Mouse (Mus musculus) fat pad, adult 2 months (tissue): ENCODE results near the gene Mllt3.

Experiments
- DNase-seq: peaks from one replicate; pipeline ENCODE4 v3.0.0-alpha.2; 2011; ENCODE audit warnings: low read depth, low spot score; ENCODE audit errors: extremely low read depth

Gene Mllt3

DNA sequence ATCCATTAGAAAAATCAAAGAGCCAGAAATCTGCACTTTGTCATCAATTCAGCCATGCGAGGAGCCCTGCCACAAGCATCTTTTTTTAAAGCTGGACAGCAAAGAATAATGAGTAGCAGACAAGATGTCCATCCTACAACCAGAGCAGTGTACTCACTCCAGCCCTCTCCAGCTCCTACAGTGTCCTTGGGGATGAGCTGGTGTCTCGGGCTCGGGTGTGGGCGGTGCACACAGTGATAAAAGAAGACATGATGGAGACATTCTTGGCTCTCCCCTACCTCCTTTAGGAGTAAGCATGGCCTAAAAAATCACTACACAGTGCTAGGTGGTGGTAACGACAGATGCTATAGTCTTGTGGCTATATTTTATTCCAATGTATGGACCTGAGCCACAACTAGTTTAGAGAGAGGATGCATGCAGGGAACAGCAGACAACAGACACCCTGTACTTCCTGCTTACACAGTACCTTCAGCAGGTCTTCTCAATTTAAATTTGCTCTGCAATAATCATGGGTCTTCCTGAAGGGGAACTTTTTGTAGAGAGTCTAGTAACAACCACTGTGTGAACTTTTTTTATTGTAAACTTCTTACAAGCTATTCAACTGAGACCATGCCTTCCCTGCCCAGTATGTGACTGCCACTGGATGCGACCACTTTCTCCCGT lies 78.6 kb downstream of the Mllt3 start:
- no peak for DNase-seq

DNA sequence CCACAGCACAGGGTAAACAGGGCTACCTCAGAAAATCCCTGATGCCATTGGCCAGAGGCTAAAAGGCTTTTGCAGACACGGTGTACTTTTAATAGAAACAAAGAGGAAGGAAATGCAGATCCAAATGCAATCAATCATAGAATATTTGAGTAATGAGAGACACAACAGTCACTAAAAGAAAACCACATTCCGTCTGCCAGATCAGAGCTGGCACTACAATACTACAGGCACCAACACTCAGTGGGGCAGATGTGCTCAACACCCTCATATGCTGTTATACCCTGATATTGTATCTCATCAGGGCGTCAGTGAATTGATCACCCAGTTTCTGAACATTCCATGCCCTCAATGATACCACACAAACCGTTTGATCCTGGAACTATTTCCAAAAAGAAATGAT lies 79.4 kb downstream of the Mllt3 start:
- DNase-seq, result no peak

DNA sequence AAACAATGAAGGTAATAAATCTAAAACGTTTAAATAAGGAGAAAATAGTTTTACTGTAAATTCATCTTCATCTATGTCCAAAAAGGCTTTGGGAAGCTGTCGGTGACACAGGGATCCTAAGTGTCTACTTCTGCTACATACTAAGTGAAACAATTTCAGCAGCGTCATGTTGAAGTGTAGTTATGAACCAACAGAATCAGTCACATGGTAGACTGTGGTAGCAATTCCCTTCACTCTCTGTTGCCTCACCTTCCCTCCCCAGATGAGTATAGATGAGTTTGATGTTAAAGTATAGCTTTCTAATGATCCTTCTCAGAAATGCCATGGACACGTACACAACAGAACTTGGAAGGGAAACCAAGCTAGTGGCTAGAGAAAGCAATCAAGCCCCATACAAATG lies 79.9 kb downstream of the Mllt3 start:
- DNase-seq, result no peak

DNA sequence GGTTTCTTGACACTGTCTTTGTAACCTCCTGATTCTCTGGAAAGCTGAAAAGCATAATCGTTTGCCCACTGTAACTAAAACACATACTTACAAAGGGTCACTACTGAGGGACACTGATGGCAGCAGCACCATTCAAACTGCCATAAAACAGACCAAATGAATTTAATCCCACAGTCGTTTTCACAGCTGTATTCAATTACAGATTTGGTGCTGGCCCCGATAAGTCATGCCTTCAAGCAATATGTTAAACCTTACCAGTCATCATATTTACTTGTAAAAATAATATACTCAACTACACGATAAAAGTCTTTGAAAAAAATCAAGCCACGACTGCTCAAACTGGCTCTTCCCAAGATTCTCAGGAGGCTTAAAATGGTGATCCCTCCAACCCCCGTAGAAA lies 83.7 kb downstream of the Mllt3 start:
- DNase-seq, result no peak

DNA sequence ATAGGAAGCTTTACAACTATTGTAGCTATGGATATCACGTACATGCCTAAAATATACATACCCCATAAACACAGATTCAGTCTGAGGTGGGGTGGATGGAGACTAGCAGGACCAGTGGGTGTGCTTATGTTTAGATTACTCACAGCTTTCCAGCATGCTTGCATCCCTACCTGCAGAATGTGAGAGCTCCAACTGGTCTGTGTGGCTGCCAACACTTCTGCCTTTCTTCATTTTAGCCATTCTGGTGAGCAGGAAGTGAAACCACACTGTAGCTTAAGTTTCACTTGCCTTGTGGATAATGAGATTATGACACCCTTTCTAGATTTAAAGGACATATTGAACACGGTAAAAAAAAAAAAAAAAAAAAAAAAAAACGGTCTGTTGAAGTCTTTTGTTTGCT lies 88.8 kb downstream of the Mllt3 start:
- DNase-seq, result no peak

DNA sequence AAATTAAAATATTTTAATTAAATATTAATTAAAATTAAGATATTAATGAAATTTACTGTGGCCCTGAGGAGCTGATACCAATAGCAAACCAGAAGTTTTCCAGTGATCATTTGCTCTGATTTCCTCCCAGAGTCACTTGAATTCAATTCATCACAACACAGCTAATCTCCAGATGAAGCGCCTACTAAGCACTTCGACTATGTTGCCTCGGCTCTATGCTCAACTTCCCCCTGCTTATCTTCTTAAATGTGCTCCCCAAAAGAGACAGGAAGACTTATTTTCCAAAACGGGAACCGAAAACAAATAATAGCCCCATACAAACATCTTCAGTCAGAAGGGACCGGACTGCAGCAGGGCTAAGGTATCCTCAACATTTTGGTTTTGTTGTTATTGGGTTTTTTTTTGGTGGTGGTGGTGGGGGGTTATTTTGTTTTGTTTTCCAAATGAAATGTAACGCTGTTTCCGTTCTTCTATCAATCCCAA lies 90.2 kb downstream of the Mllt3 start:
- DNase-seq, result no peak

DNA sequence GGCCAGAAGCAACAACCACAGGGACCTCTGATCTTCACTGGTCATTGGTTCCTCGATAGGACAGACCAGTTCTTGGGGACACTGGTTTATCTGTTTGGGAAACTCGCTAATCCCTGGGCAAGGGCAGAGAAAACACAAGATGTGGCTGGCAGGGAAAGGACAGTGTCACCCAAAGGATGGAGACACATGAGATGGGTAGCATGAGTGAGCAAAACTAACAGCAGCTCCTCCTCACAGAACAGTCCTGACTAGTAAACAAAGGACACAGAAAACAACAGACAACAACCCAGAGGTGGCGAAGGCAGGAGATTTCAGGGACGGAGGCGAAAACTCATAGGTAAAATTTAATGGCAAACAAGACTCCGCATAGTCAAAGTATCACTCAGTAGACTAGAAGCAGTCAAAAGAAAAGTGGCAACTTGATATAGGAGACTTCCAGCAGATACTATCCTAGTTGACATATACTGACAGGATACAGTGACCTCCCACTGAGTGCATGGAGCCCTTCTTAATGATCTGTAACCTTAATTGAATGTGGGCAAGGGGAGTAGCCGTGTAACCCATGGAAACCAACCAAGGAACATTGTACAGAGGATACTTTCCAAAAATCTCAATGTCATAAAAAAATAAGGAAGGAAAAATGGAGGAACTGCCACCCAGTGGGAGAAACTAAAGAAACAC lies 93.5 kb downstream of the Mllt3 start:
- no peak for DNase-seq

DNA sequence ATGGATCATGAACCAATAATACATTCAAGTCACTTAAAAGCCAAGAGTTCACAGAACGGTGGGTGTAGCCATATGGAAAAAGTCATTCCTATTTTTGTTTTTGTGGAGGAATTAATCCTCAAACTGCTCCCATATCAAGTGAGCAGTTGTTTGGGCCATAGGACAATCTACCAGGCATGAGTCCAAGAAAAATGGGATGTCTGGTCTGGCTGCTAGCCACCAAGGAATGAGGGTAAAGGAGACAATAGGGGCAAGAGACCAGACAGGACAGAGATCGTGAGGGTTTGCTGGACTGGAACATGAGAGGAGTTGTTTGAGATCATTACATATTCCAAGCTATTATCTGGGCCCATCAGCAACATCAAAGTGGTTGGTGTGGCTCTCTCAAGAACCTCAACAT lies 96.8 kb downstream of the Mllt3 start:
- DNase-seq, result no peak

DNA sequence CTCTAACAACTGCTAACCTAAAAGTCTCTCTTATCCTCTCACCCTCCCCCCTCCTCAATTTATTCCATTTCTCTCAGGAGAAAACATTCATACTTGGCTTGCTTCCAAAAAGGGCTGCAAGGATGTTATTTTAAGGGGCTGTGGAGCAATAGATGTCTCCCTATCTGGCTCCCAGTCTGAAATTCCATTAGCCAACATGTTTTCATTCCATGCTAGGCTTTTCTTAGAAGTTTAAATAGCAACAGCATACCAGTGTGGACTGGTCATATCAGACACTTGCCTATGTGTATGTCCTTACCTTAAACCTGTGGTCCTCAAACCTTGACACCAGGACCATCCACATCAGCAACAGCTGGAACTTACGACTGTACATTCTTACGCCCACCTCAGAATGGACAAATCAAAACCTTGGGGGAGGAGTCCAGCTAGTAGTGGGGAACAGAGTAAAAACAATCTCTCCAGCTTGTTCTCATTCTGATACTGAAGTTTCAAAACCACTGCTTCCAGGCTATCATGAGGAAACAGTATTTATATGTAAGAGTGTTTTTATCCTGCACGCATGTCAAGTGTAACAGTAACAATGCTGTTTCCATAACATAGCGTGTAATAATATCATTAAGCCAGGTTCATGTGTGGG lies 99.3 kb downstream of the Mllt3 start:
- no peak for DNase-seq

GRCm38 (mm10) chr4:87930356-87931245 lies 102.6 kb downstream of the Mllt3 start:
- no peak for DNase-seq

GRCm38 (mm10) chr4:87928603-87929199 lies 104.5 kb downstream of the Mllt3 start:
- DNase-seq, result no peak

- no peak for DNase-seq
These were observed 105.8 kb downstream of the Mllt3 start for GRCm38 (mm10) chr4:87927354-87927753.

- DNase-seq, result no peak
These were observed 112.5 kb downstream of the Mllt3 start for GRCm38 (mm10) chr4:87920664-87921063.

DNA sequence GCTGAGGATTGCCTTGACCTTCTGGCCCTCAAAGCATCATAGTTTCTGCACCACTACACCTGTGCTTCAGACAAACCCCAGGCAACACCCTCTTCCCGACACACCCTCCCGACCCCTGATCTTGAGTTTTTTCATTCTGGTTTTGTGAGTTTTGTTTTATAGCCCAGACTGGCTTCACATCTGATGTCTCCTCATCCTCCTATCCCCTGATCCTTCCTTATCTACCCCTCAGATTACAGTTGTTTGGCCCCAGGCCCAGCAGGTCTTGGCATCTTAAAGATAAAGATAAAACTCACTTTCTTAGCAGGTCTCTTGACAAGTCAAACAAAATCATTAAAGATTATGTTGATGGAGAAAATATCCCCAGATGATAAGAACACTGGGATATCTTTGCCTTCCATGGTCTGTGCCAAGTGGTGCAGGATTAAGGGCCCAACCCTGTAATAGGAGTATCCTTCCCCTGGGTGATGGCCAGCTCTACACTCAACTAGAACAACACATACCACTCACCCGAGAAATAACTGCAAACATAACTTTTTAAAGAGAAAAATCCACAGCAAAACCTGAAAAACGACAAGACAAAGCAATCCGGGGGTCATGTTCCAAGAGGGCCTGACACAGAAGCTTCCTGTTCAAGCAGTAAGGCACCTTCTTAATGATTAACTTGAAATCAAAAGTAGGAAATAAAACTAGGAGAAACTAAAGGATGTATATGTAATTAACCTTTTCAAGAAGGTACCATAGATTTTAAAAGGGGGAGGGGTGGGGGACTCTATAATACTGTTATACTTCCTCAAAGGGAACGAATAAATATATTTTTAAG lies 121.8 kb downstream of the Mllt3 start:
- DNase-seq, result no peak

DNA sequence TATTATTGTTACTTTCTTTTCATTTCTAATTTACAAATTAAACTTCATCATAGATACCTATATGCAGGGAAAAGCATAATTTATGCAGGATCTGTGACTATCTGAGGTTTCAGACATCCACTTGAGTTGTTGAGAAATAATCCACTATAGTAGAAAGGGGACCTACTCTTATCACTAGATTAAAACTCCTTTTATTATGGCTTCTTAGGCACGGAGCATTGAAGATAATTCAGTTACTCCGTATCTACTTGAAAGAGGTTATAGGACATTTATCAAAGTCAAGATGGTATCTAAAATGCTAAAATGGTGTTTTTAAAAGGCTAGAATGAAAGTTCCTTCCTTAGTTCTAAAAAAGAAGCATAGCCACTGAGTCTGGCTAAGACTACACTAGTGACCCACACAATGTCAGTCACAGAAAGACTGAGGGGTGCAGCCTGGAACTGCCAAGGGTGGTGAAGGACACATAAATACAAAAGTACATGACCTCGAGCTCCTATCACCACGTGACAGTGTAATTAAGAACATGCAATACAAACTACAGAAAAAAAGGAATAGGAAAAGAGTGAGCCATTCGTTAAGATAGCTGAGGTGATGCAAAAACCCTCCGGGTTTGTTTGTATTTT lies 127.9 kb downstream of the Mllt3 start:
- no peak for DNase-seq

DNA sequence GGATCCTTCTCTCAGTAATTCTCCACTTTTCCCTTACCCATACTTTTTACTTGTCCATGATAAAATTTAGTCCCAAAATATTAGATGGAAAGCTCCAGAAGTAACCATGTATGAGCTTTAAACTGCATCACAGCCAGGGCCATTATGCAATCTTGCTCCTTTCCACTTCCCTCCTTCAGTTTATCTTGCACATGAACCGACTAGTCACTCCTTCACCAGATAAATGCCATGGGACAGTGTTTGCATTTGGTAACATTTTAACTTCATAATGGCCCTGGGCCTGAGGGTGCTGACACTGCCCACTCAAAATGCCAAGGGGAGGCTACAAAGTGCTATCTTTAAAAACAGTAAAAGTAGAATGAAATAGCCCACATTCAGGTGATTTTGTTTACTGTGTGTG lies 128.4 kb downstream of the Mllt3 start:
- no peak for DNase-seq

- DNase-seq, result no peak
These were observed 130.6 kb downstream of the Mllt3 start for GRCm38 (mm10) chr4:87902584-87902983.

DNA sequence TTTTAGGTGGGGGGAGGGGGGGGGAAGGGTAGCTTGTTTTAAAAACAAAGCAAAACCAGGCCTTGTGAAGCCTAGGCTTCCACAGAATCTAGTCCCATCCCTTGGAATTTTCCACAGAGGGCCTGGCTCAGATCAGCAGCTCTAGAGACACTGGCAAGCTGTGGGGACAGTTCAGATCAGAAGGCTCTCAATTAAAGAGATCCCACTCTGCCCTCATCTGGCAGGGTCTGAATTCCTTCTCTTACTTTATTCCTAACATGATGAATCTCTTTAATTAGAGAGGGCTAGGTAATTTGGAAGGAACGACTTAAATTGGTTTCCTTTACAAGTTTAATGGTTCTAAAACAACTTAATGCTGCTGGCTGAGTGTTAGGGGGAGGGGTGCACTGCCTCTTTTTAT lies 132.0 kb downstream of the Mllt3 start:
- DNase-seq, result no peak

GRCm38 (mm10) chr4:87893498-87893897 lies 139.7 kb downstream of the Mllt3 start:
- DNase-seq, result no peak

DNA sequence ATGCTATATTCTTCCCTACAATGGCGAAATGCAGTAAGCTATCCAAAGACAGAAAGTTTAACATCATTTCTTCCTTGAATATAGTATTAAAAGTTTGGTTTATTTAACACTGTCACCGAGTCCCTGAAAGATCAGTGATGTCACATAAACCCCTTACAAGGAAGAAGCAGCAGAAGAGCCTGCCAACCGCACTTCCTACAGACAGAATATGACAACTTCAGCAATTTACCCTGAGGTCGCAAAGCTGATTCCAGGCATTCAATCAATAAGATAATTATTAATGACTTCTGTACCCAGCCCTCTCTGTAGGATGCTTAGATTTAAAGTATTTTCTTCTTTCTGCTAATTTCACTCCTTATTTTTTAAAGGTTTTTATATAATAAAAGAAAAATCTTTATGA lies 140.2 kb downstream of the Mllt3 start:
- no peak for DNase-seq
